Mouse (Mus musculus): ENCODE data around the gene Ywhaq. TPM values are rescaled to one million over a fixed set of nuclear protein-coding genes. Genes with fewer than 3 reads are reported as not detected.

Gene Ywhaq
- polyA plus RNA-seq, 1 experiment from 2014 or later, result 1,151 TPM

GRCm38 (mm10) chr12:21439428-21439827 is 22.0 kb upstream of the Ywhaq start:
- no peaks in the 10 kb centered on the region for H3K4me1 ChIP-seq (replicated peaks; ENCODE audit: control insufficient read depth, insufficient read depth, low read length)
- 75% methylated on average over 9 of the region's 9 CpGs for WGBS
- H3K9ac ChIP-seq (ENCODE audit: low read length), result no peak overlapping the region
- H3K27ac ChIP-seq (ENCODE audit: low read depth, low read length), result no peak overlapping the region
- no peaks in the 10 kb centered on the region for H3K36me3 ChIP-seq (ENCODE audit: control insufficient read depth, insufficient read depth, low read length)
- DNase-seq (ENCODE audit: low spot score), result no peak
- H3K27me3 ChIP-seq (ENCODE audit: control insufficient read depth, insufficient read depth, low read length), result no peaks in the 10 kb centered on the region
- no peak overlapping the region for H3K4me2 ChIP-seq (ENCODE audit: low read depth, low read length, severe bottlenecking)
- H3K4me3 ChIP-seq (ENCODE audit: low read depth, low read length), result no peak overlapping the region
- ATAC-seq (replicated peaks; ENCODE audit: low FRiP score), result no peak
- H3K9me3 ChIP-seq (ENCODE audit: control insufficient read depth, low read length), result no peaks in the 10 kb centered on the region

DNA sequence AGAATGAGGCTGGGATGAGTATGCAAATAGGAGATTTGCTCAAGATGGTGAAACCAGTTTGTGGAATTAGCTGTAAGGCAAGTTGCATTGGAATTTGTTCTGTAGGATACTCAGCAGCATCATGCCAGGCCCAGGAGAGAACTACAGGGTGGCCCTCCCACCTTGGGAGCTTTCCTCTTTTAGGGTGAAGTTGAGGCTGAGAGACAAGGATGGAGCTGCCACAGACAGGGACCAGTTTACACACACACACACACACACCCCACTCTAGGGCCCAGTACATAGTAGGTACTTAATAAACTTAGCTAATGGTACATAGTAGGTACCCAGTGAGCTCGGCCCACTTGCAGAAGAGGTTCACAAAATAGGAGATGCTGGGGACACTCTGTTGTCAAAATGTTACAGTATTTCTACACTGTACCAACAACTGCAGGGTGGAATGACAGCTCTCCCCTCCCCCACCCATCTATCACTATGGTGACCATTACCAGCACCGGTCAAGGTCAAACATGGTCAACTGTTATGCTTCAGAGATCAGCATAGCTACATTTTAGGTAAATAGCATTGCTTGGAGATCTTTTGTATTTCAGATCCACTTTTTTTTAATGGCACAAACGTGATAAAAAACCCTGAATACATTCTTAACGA is 21.4 kb upstream of the Ywhaq start:
- H3K36me3 ChIP-seq (ENCODE audit: control insufficient read depth, insufficient read depth, low read length), result no peaks in the 10 kb centered on the region
- H3K9ac ChIP-seq (ENCODE audit: low read length), result no peak overlapping the region
- H3K27ac ChIP-seq (ENCODE audit: low read depth, low read length), result no peak overlapping the region
- H3K4me1 ChIP-seq (replicated peaks; ENCODE audit: control insufficient read depth, insufficient read depth, low read length), result no peaks in the 10 kb centered on the region
- no peak overlapping the region for H3K4me3 ChIP-seq (ENCODE audit: low read depth, low read length)
- WGBS, result 78% methylated on average over 4 of the region's 4 CpGs
- DNase-seq (ENCODE audit: low spot score) (no peak), ATAC-seq (replicated peaks; ENCODE audit: low FRiP score) (no peak)
- H3K4me2 ChIP-seq (ENCODE audit: low read depth, low read length, severe bottlenecking), result no peak overlapping the region
- H3K9me3 ChIP-seq (ENCODE audit: control insufficient read depth, low read length), result no peaks in the 10 kb centered on the region
- no peaks in the 10 kb centered on the region for H3K27me3 ChIP-seq (ENCODE audit: control insufficient read depth, insufficient read depth, low read length)

DNA sequence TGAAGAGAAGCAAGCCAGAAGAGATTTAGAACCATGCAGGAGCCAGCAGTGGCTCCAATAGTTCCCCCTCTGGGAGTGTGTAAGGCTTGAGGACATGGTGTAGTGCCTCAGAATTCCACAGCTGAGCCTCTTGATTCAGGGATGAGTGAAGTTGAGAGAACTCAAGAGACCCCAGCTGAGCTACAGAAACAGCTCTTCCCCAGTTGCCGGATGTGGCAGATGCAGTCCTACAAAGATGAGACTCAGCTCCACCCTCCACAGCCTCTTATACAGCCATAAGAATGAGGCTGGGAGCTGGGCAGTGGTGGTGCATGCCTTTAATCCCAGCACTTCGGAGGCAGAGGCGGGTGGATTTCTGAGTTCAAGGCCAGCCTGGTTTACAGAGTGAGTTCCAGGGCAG is 20.9 kb upstream of the Ywhaq start:
- no peaks in the 10 kb centered on the region for H3K4me1 ChIP-seq (replicated peaks; ENCODE audit: control insufficient read depth, insufficient read depth, low read length)
- 83% methylated on average over 3 of the region's 3 CpGs for WGBS
- no peaks in the 10 kb centered on the region for H3K9me3 ChIP-seq (ENCODE audit: control insufficient read depth, low read length)
- DNase-seq (ENCODE audit: low spot score), result no peak
- no peak overlapping the region for H3K4me3 ChIP-seq (ENCODE audit: low read depth, low read length)
- no peaks in the 10 kb centered on the region for H3K27me3 ChIP-seq (ENCODE audit: control insufficient read depth, insufficient read depth, low read length)
- no peaks in the 10 kb centered on the region for H3K36me3 ChIP-seq (ENCODE audit: control insufficient read depth, insufficient read depth, low read length)
- H3K4me2 ChIP-seq (ENCODE audit: low read depth, low read length, severe bottlenecking), result no peak overlapping the region
- H3K9ac ChIP-seq (ENCODE audit: low read length), result no peak overlapping the region
- ATAC-seq (replicated peaks; ENCODE audit: low FRiP score), result no peak
- H3K27ac ChIP-seq (ENCODE audit: low read depth, low read length), result no peak overlapping the region

GRCm38 (mm10) chr12:21431950-21432349 is 14.5 kb upstream of the Ywhaq start:
- Histone ChIP-seq H3K27me3 (ENCODE audit: control insufficient read depth, insufficient read depth, low read length) (no peaks in the 10 kb centered on the region), H3K36me3 (ENCODE audit: control insufficient read depth, insufficient read depth, low read length) (no peaks in the 10 kb centered on the region), H3K4me2 (ENCODE audit: low read depth, low read length, severe bottlenecking) (no peak overlapping the region), H3K9me3 (ENCODE audit: control insufficient read depth, low read length) (no peaks in the 10 kb centered on the region), H3K27ac (ENCODE audit: low read depth, low read length) (no peak overlapping the region), H3K4me3 (ENCODE audit: low read depth, low read length) (no peak overlapping the region), H3K4me1 (replicated peaks; ENCODE audit: control insufficient read depth, insufficient read depth, low read length) (no peaks in the 10 kb centered on the region), H3K9ac (ENCODE audit: low read length) (no peak overlapping the region)
- ATAC-seq (replicated peaks; ENCODE audit: low FRiP score) (no peak), DNase-seq (ENCODE audit: low spot score) (no peak)
- 68% methylated on average over 8 of the region's 8 CpGs for WGBS

GRCm38 (mm10) chr12:21431039-21431438 is 13.6 kb upstream of the Ywhaq start:
- no peak overlapping the region for H3K27ac ChIP-seq (ENCODE audit: low read depth, low read length)
- ATAC-seq (replicated peaks; ENCODE audit: low FRiP score) (no peak), DNase-seq (ENCODE audit: low spot score) (no peak)
- no peaks in the 10 kb centered on the region for H3K9me3 ChIP-seq (ENCODE audit: control insufficient read depth, low read length)
- H3K4me2 ChIP-seq (ENCODE audit: low read depth, low read length, severe bottlenecking), result no peak overlapping the region
- H3K27me3 ChIP-seq (ENCODE audit: control insufficient read depth, insufficient read depth, low read length), result no peaks in the 10 kb centered on the region
- no peaks in the 10 kb centered on the region; the same call in 1 of the 2 replicates for H3K4me1 ChIP-seq (replicated peaks; ENCODE audit: control insufficient read depth, insufficient read depth, low read length)
- no peaks in the 10 kb centered on the region for H3K36me3 ChIP-seq (ENCODE audit: control insufficient read depth, insufficient read depth, low read length)
- no peak overlapping the region for H3K4me3 ChIP-seq (ENCODE audit: low read depth, low read length)
- 67% methylated on average over 2 of the region's 2 CpGs for WGBS
- no peak overlapping the region for H3K9ac ChIP-seq (ENCODE audit: low read length)

DNA sequence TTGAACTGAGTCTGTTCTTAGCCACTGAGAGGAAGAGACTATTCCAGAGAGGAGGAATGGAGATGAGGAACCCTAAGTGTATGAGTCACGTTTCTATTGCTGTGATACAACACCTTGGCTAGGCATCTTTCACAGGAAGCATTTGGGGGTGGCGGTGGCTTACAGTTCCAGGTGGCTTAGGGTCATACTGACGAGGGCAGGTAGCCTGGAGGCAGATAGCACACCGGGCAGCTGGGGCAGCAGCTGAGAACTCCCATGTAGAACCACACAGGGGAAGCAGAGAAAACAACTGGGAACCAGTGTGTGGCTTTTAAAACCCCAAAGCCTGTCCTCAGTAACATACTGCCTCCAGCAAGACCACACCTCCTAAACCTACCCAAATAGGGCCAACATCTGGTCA is 12.7 kb upstream of the Ywhaq start:
- H3K9me3 ChIP-seq (ENCODE audit: control insufficient read depth, low read length), result no peaks in the 10 kb centered on the region
- H3K4me2 ChIP-seq (ENCODE audit: low read depth, low read length, severe bottlenecking), result no peak overlapping the region
- no peaks in the 10 kb centered on the region for H3K27me3 ChIP-seq (ENCODE audit: control insufficient read depth, insufficient read depth, low read length)
- H3K4me3 ChIP-seq (ENCODE audit: low read depth, low read length), result no peak overlapping the region
- ATAC-seq (replicated peaks; ENCODE audit: low FRiP score) (no peak), DNase-seq (ENCODE audit: low spot score) (no peak)
- 73% methylated on average over 4 of the region's 4 CpGs for WGBS
- no peak overlapping the region for H3K27ac ChIP-seq (ENCODE audit: low read depth, low read length)
- H3K4me1 ChIP-seq (replicated peaks; ENCODE audit: control insufficient read depth, insufficient read depth, low read length), result no peaks in the 10 kb centered on the region; the same call in 1 of the 2 replicates
- no peaks in the 10 kb centered on the region for H3K36me3 ChIP-seq (ENCODE audit: control insufficient read depth, insufficient read depth, low read length)
- no peak overlapping the region for H3K9ac ChIP-seq (ENCODE audit: low read length)

GRCm38 (mm10) chr12:21429021-21429420 is 11.6 kb upstream of the Ywhaq start:
- WGBS, result 75% methylated on average over 1 of the region's 1 CpGs
- ATAC-seq (replicated peaks; ENCODE audit: low FRiP score) (no peak), DNase-seq (ENCODE audit: low spot score) (no peak)
- H3K4me3 ChIP-seq (ENCODE audit: low read depth, low read length), result no peak overlapping the region
- H3K27me3 ChIP-seq (ENCODE audit: control insufficient read depth, insufficient read depth, low read length), result no peaks in the 10 kb centered on the region
- no peak overlapping the region for H3K27ac ChIP-seq (ENCODE audit: low read depth, low read length)
- H3K9me3 ChIP-seq (ENCODE audit: control insufficient read depth, low read length), result no peaks in the 10 kb centered on the region
- no peak overlapping the region for H3K9ac ChIP-seq (ENCODE audit: low read length)
- no peaks in the 10 kb centered on the region for H3K36me3 ChIP-seq (ENCODE audit: control insufficient read depth, insufficient read depth, low read length)
- H3K4me2 ChIP-seq (ENCODE audit: low read depth, low read length, severe bottlenecking), result no peak overlapping the region
- H3K4me1 ChIP-seq (replicated peaks; ENCODE audit: control insufficient read depth, insufficient read depth, low read length), result no peaks in the 10 kb centered on the region; the same call in none of the 2 replicates

DNA sequence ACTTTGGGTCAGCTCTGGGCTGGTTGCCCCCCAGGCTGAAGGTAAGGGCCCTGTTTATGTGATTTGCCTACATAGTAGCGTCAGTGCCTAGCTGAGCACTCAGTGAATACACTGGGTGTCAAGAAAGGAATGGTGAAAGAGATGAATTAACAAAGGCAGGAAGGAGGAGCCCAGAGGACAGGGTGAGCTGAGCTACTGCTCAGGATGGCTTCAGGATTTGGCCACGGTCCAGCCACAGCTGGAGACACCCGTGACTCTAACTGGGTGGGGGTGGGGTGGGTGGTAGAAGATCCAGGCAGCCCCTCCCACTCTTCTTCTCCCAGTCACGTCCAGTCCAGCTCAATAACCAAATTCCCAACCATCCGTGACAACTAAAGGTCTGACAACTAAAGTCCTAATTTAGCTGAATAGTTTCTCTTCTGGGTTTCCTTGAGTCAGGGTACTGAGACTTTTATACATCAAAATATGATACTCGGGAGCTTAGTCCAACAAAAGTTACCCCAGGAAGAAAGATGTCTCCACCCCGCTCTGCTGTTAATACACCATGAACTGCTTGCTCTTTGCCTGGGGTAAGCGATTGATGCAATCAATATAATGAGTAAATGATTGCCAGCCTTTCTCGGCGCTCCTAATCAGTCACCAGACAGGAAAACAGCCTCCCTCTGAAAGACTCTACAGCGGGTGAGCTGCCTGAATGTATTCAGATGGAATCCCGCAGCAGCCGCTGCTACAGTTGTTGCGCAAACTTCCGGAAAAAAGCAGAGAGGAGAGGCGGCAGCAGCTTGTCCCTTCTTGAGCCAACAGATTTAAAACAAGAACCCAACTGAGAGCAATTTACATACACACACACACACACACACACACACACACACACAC is 8.9 kb upstream of the Ywhaq start:
- H3K4me3 ChIP-seq (ENCODE audit: low read depth, low read length), result no peak overlapping the region
- H3K9ac ChIP-seq (ENCODE audit: low read length), result peak overlapping the region; percentile 9; the same call in 1 of the 2 replicates
- 18% methylated on average over 16 of the region's 16 CpGs for WGBS
- H3K4me1 ChIP-seq (replicated peaks; ENCODE audit: control insufficient read depth, insufficient read depth, low read length), result no peaks in the 10 kb centered on the region; the same call in none of the 2 replicates
- DNase-seq (ENCODE audit: low spot score) (peak; percentile 54), ATAC-seq (replicated peaks; ENCODE audit: low FRiP score) (peak; percentile 65)
- H3K4me2 ChIP-seq (ENCODE audit: low read depth, low read length, severe bottlenecking), result peak overlapping the region; percentile 34; the same call in 1 of the 2 replicates
- H3K27me3 ChIP-seq (ENCODE audit: control insufficient read depth, insufficient read depth, low read length), result no peaks in the 10 kb centered on the region
- no peaks in the 10 kb centered on the region for H3K9me3 ChIP-seq (ENCODE audit: control insufficient read depth, low read length)
- no peak overlapping the region for H3K27ac ChIP-seq (ENCODE audit: low read depth, low read length)
- no peaks in the 10 kb centered on the region for H3K36me3 ChIP-seq (ENCODE audit: control insufficient read depth, insufficient read depth, low read length)

All from forebrain, embryonic 11.5 days (tissue).